Mouse (Mus musculus) liver, adult 2 months (tissue): ENCODE results near the gene Becn1. TPM values are rescaled to one million over a fixed set of nuclear protein-coding genes. Genes with fewer than 3 reads are reported as not detected.

Source experiments
- DNase-seq: peaks from one replicate; pipeline ENCODE4 v3.0.0-alpha.2; 2011; ENCODE audit warnings: low read depth, low spot score; ENCODE audit errors: extremely low read depth
- H3K27ac ChIP-seq: fragments of 200-500 bp; replicated peaks from 2 replicates; pipeline ENCODE4 v1.5.1; 2012; ENCODE audit warnings: low read depth, mild to moderate bottlenecking, control low read depth, inconsistent platforms, low read length; ENCODE audit not compliant: insufficient read depth
- H3K27me3 ChIP-seq: fragments of 200-500 bp; 2 replicates; pipeline ENCODE4 v1.6.1; 2012; ENCODE audit warnings: mild to moderate bottlenecking, moderate library complexity, low read length, inconsistent platforms; ENCODE audit not compliant: control insufficient read depth, insufficient read depth
- H3K36me3 ChIP-seq: fragments of 200-500 bp; 2 replicates; pipeline ENCODE4 v1.6.1; 2012; ENCODE audit warnings: low read length, inconsistent platforms; ENCODE audit not compliant: control insufficient read depth, insufficient read depth
- H3K4me1 ChIP-seq: fragments of 200-500 bp; 2 replicates; pipeline ENCODE4 v1.6.1; 2011; ENCODE audit warnings: low read length; ENCODE audit not compliant: control insufficient read depth, insufficient read depth
- H3K4me3 ChIP-seq: fragments of 200-500 bp; 2 replicates; pipeline ENCODE4 v1.5.1; 2011; ENCODE audit warnings: low read depth, mild to moderate bottlenecking, control low read depth, low read length, moderate library complexity; ENCODE audit not compliant: insufficient read depth
- H3K79me2 ChIP-seq: fragments of 200-500 bp; 2 replicates; pipeline ENCODE4 v1.6.1; 2012; ENCODE audit warnings: inconsistent platforms, mild to moderate bottlenecking, low read length, moderate library complexity; ENCODE audit not compliant: control insufficient read depth, insufficient read depth
- H3K9ac ChIP-seq: fragments of 200-500 bp; 2 replicates; pipeline ENCODE4 v1.6.1; 2012; ENCODE audit warnings: low read depth, mild to moderate bottlenecking, control low read depth, inconsistent platforms, low read length
- CTCF ChIP-seq: fragments of 200-500 bp; IDR thresholded peaks from 2 replicates; pipeline ENCODE4 v1.5.1; 2011; ENCODE audit warnings: low read depth, low read length, control low read depth
- POLR2A ChIP-seq: fragments of 200-500 bp; IDR thresholded peaks from 2 replicates; pipeline ENCODE4 v1.6.1; 2011; ENCODE audit warnings: low read length, control low read depth; ENCODE audit not compliant: insufficient read depth; ENCODE audit errors: extremely low read depth
- WGBS: fragments of 180-500 bp; shearing (Covaris S2); methylation state at CpG from one replicate; pipeline ENCODE4 v1.1.7; 2018; 5-methylcytosine and 5-hydroxymethylcytosine counted together
- polyA plus RNA-seq: library from polyadenylated mRNA; depleted of rRNA; stranded (reverse); fragments of >200 nt; gene quantifications from 2 replicates; pipeline ENCODE4 v1.2.3, GENCODE M21; 2012
- total RNA-seq: library from RNA; depleted of rRNA; stranded (reverse); fragments of >200 nt; gene quantifications from 2 replicates; pipeline ENCODE4 v1.2.3, GENCODE M21; 2014

The Becn1 gene
- total and polyA plus RNA-seq, 2 experiments = 50.8 to 57.8 TPM

GRCm38 (mm10) chr11:101291231-101291630 lies 10.9 kb downstream of the Becn1 start:
- Histone ChIP-seq H3K27me3 (no peaks in the 10 kb centered on the region), H3K4me3 (no peak overlapping the region), H3K27ac (peak overlapping the region; percentile 48), H3K4me1 (peaks cover 6% of the 10 kb centered on the region; the same call in 1 of the 2 replicates), H3K9ac (no peak overlapping the region), H3K36me3 (peaks cover 32% of the 10 kb centered on the region), H3K79me2 (no peaks in the 10 kb centered on the region)
- peak; percentile 90 for DNase-seq
- 25% methylated on average over 8 of the region's 8 CpGs for whole genome bisulfite sequencing
- TF ChIP-seq CTCF = no peak
- TF ChIP-seq POLR2A = no peak

GRCm38 (mm10) chr11:101287306-101287705 lies 14.8 kb downstream of the Becn1 start:
- Histone ChIP-seq H3K9ac (no peak overlapping the region), H3K27me3 (no peaks in the 10 kb centered on the region), H3K36me3 (peaks cover 18% of the 10 kb centered on the region), H3K4me1 (peaks cover 6% of the 10 kb centered on the region; the same call in 1 of the 2 replicates), H3K27ac (no peak overlapping the region), H3K79me2 (no peaks in the 10 kb centered on the region), H3K4me3 (no peak overlapping the region)
- TF ChIP-seq POLR2A = no peak
- no peak for TF ChIP-seq CTCF
- 14% methylated on average over 9 of the region's 9 CpGs for WGBS
- peak; percentile 90 for DNase-seq

GRCm38 (mm10) chr11:101283805-101284204 lies 18.3 kb downstream of the Becn1 start:
- Histone ChIP-seq H3K4me1 (peaks cover 2% of the 10 kb centered on the region; the same call in 1 of the 2 replicates), H3K36me3 (peaks cover 6% of the 10 kb centered on the region; the same call in 1 of the 2 replicates), H3K9ac (no peak overlapping the region), H3K4me3 (no peak overlapping the region), H3K79me2 (no peaks in the 10 kb centered on the region), H3K27ac (no peak overlapping the region), H3K27me3 (no peaks in the 10 kb centered on the region)
- no peak for TF ChIP-seq CTCF
- TF ChIP-seq POLR2A = no peak
- DNase-seq = no peak
- WGBS = 70% methylated on average over 4 of the region's 4 CpGs

GRCm38 (mm10) chr11:101282896-101283295 lies 19.2 kb downstream of the Becn1 start:
- DNase-seq = no peak
- no peaks in the 10 kb centered on the region for H3K36me3 ChIP-seq
- no peaks in the 10 kb centered on the region for H3K27me3 ChIP-seq
- no peak overlapping the region for H3K9ac ChIP-seq
- no peak overlapping the region for H3K27ac ChIP-seq
- TF ChIP-seq CTCF (no peak), POLR2A (no peak)
- no peaks in the 10 kb centered on the region for H3K79me2 ChIP-seq
- no peak overlapping the region for H3K4me3 ChIP-seq
- WGBS = 50% methylated on average over 5 of the region's 5 CpGs
- peaks cover 4% of the 10 kb centered on the region; the same call in 1 of the 2 replicates for H3K4me1 ChIP-seq

GRCm38 (mm10) chr11:101280837-101281236 lies 21.2 kb downstream of the Becn1 start:
- no peak overlapping the region for H3K4me3 ChIP-seq
- H3K36me3 ChIP-seq = no peaks in the 10 kb centered on the region
- no peaks in the 10 kb centered on the region for H3K27me3 ChIP-seq
- H3K9ac ChIP-seq = no peak overlapping the region
- DNase-seq = no peak
- TF ChIP-seq CTCF = no peak
- TF ChIP-seq POLR2A = no peak
- H3K4me1 ChIP-seq = peaks cover 9% of the 10 kb centered on the region
- WGBS = 75% methylated on average over 7 of the region's 7 CpGs
- no peaks in the 10 kb centered on the region for H3K79me2 ChIP-seq
- H3K27ac ChIP-seq = no peak overlapping the region

GRCm38 (mm10) chr11:101279193-101279569 lies 22.9 kb downstream of the Becn1 start:
- no peak overlapping the region for H3K4me3 ChIP-seq
- H3K79me2 ChIP-seq = no peaks in the 10 kb centered on the region
- H3K36me3 ChIP-seq = no peaks in the 10 kb centered on the region
- TF ChIP-seq CTCF (no peak), POLR2A (no peak)
- H3K27me3 ChIP-seq = no peaks in the 10 kb centered on the region
- WGBS = 59% methylated on average over 14 of the region's 14 CpGs
- H3K27ac ChIP-seq = no peak overlapping the region
- no peak for DNase-seq
- peaks cover 9% of the 10 kb centered on the region for H3K4me1 ChIP-seq
- H3K9ac ChIP-seq = no peak overlapping the region
